Mouse (Mus musculus): ENCODE results near the gene Gm20388.

- TF ChIP-seq POLR2A (IDR thresholded peaks at IDR 0.05; ENCODE audit: borderline replicate concordance, insufficient read depth, low read length), result no peak
- TF ChIP-seq CTCF (IDR thresholded peaks at IDR 0.05; ENCODE audit: borderline replicate concordance, insufficient read depth, low read depth, low read length), result no peak
These were observed 2558.8 kb downstream of the Gm20388 start for GRCm38 (mm10) chr8:122469407-122469806.
